Mouse (Mus musculus): ENCODE results near the gene Rad51c. TPM values are rescaled to one million over a fixed set of nuclear protein-coding genes. Genes with fewer than 3 reads are reported as not detected.

Rad51c gene
- total and polyA plus RNA-seq, 3 experiments, result 4.8 to 6.8 (median 6.3) TPM

GRCm38 (mm10) chr11:87426450-87427250 lies 21.9 kb upstream of the Rad51c start (continued):
- TF ChIP-seq SIN3A (IDR thresholded peaks at IDR 0.05; ENCODE audit: low read length) (peak; percentile 89), JUND (conservative IDR thresholded peaks at IDR 0.05; ENCODE audit: low read depth, low read length) (peak; percentile 83), BHLHE40 (IDR thresholded peaks at IDR 0.05; ENCODE audit: low read depth, low read length) (peak; percentile 29), IRF4 (IDR thresholded peaks at IDR 0.05; ENCODE audit: low read depth, low read length) (peak; percentile 82; the same call in 1 of the 2 replicates), HCFC1 (IDR thresholded peaks at IDR 0.05; ENCODE audit: low read depth, low read length) (peak; percentile 79)

GRCm38 (mm10) chr11:87426121-87426449 lies 21.3 kb upstream of the Rad51c start:
- Histone ChIP-seq H3K79me2 (replicated peaks; ENCODE audit: control insufficient read depth, extremely low read depth, insufficient read depth, poor library complexity, severe bottlenecking) (no peaks in the 10 kb centered on the region), H3K27me3 (replicated peaks) (no peaks in the 10 kb centered on the region), H3K4me3 (replicated peaks in 1 of 3; ENCODE audit: low read depth in 2 of 3, low read length in 2 of 3, poor library complexity in 1 of 3) (peak overlapping the region; percentile 38 to 44 (median 41)), H3K9me3 (replicated peaks; ENCODE audit: low read length) (no peaks in the 10 kb centered on the region), H3K36me3 (replicated peaks in 1 of 2; ENCODE audit: control insufficient read depth in 1 of 2, insufficient read depth in 1 of 2, low read length in 1 of 2) (no peaks in the 10 kb centered on the region), H3K27ac (ENCODE audit: insufficient read depth, low read depth) (no peak overlapping the region), H3K9ac (ENCODE audit: insufficient read depth, low read depth) (peak overlapping the region; percentile 80), H3K4me1 (ENCODE audit: control insufficient read depth in 1 of 2, insufficient read depth in 2 of 2) (peaks cover 4 to 45% of the 10 kb centered on the region in 2 experiments), H3K4me2 (ENCODE audit: insufficient read depth, low read depth, poor library complexity, severe bottlenecking) (peak overlapping the region; percentile 94)
- dilution Hi-C loops (cut with MboI; ENCODE audit: extremely low pct_ligation_motif_present, extremely low pct_unique_long_range_greater_than_20kb, low sequenced_read_pairs), result no loop called here
- in situ Hi-C loops (cut with MboI; ENCODE audit: low pct_ligation_motif_present, low pct_unique_long_range_greater_than_20kb, low sequenced_read_pairs), result loop anchor here (5.0 kb wide), 1 partner anchor 36 kb away; no protein-coding TSS in a partner anchor
- no peak for DNase-seq (ENCODE audit: extremely low read depth)
- TF ChIP-seq GABPA (IDR thresholded peaks at IDR 0.05; ENCODE audit: insufficient replicate concordance, low read depth, low read length) (no peak), SMC3 (IDR thresholded peaks at IDR 0.05; ENCODE audit: low read depth, low read length) (no peak), BHLHE40 (IDR thresholded peaks at IDR 0.05; ENCODE audit: low read depth, low read length) (no peak; the same call in 1 of the 2 replicates), ZC3H11A (IDR thresholded peaks at IDR 0.05; ENCODE audit: low read depth, low read length) (no peak), TBP (conservative IDR thresholded peaks at IDR 0.05; ENCODE audit: low read depth, low read length) (no peak), IRF4 (IDR thresholded peaks at IDR 0.05; ENCODE audit: low read depth, low read length) (no peak), RAD21 (IDR thresholded peaks at IDR 0.05; ENCODE audit: low read depth, low read length) (no peak), CHD2 (IDR thresholded peaks at IDR 0.05; ENCODE audit: low read length) (no peak), E2F4 (IDR thresholded peaks at IDR 0.05; ENCODE audit: insufficient replicate concordance, low read depth, low read length) (no peak), KAT2A (IDR thresholded peaks at IDR 0.05; ENCODE audit: insufficient replicate concordance, low read length) (0 out of 2 replicates have a peak, but pooled peaks have one; percentile 22), RCOR1 (conservative IDR thresholded peaks at IDR 0.05; ENCODE audit: low read depth, low read length) (no peak), ETS1 (conservative IDR thresholded peaks at IDR 0.05; ENCODE audit: low read depth, low read length) (no peak), SIN3A (IDR thresholded peaks at IDR 0.05; ENCODE audit: low read length) (peak; percentile 20; the same call in 1 of the 2 replicates), MAFK (IDR thresholded peaks at IDR 0.05; ENCODE audit: insufficient replicate concordance, low read length) (0 out of 2 replicates have a peak, but pooled peaks have one; percentile 40), MXI1 (IDR thresholded peaks at IDR 0.05; ENCODE audit: low read depth, low read length) (0 out of 2 replicates have a peak, but pooled peaks have one; percentile 47), CTCF (conservative IDR thresholded peaks at IDR 0.05 in 1 of 2, IDR thresholded peaks at IDR 0.05 in 1 of 2; ENCODE audit: low read depth in 2 of 2, low read length in 2 of 2) (no peak), MYC (IDR thresholded peaks at IDR 0.05; ENCODE audit: low read depth, low read length) (no peak), PAX5 (IDR thresholded peaks at IDR 0.05; ENCODE audit: low read length) (no peak), TCF12 (IDR thresholded peaks at IDR 0.05; ENCODE audit: low read depth, low read length) (no peak), POLR2A (IDR thresholded peaks at IDR 0.05; ENCODE audit: low read depth, low read length) (no peak), MAZ (IDR thresholded peaks at IDR 0.05; ENCODE audit: low read depth, low read length) (no peak), NRF1 (IDR thresholded peaks at IDR 0.05; ENCODE audit: low read depth, low read length) (no peak), JUND (conservative IDR thresholded peaks at IDR 0.05; ENCODE audit: low read depth, low read length) (no peak), EP300 (IDR thresholded peaks at IDR 0.05; ENCODE audit: low read length) (peak; percentile 52), ELF1 (IDR thresholded peaks at IDR 0.05; ENCODE audit: low read depth, low read length) (peak; percentile 94), MEF2A (IDR thresholded peaks at IDR 0.05; ENCODE audit: borderline replicate concordance, low read depth, low read length) (no peak), CHD1 (IDR thresholded peaks at IDR 0.05; ENCODE audit: low read depth, low read length) (peak; percentile 95; the same call in 1 of the 2 replicates), HCFC1 (IDR thresholded peaks at IDR 0.05; ENCODE audit: low read depth, low read length) (no peak), USF2 (conservative IDR thresholded peaks at IDR 0.05; ENCODE audit: low read depth, low read length) (no peak), USF1 (IDR thresholded peaks at IDR 0.05; ENCODE audit: low read depth, low read length) (no peak), ZKSCAN1 (IDR thresholded peaks at IDR 0.05; ENCODE audit: borderline replicate concordance, low read depth, low read length) (no peak), ZNF384 (IDR thresholded peaks at IDR 0.05; ENCODE audit: low read depth, low read length) (no peak), POLR2AphosphoS2 (IDR thresholded peaks at IDR 0.05; ENCODE audit: low read depth, low read length) (no peak), ZMIZ1 (IDR thresholded peaks at IDR 0.05; ENCODE audit: low read depth, low read length) (no peak), UBTF (IDR thresholded peaks at IDR 0.05; ENCODE audit: low read depth, low read length) (no peak), NELFE (IDR thresholded peaks at IDR 0.05; ENCODE audit: low read depth, low read length) (no peak)
